Mouse (Mus musculus): ENCODE measurements at regions not wholly inside any gene's neighbourhood (a gene's known extent, or its start where the extent isn't known, plus 50 kb on each side); places are given as distances from the start of the nearest gene placed in this dataset.

- no peaks in the 10 kb centered on the region for H3K4me1 ChIP-seq (ENCODE audit: control insufficient read depth, insufficient read depth, low read length)
- no peak for TF ChIP-seq POLR2A (IDR thresholded peaks at IDR 0.05; ENCODE audit: borderline replicate concordance, extremely low read depth, low read depth, low read length)
- no peak for TF ChIP-seq CTCF (IDR thresholded peaks at IDR 0.05; ENCODE audit: insufficient read depth, low read length)
- no peak for DNase-seq
- no peak overlapping the region for H3K4me3 ChIP-seq (replicated peaks; ENCODE audit: extremely low read depth, low read depth, low read length)
- WGBS: 76% methylated on average over 1 of the region's 1 CpGs
Observed at GRCm38 (mm10) chr2:12802667-12803066, 121.2 kb upstream of the Pter start.

- no peak for DNase-seq
- 77% methylated on average over 2 of the region's 2 CpGs for WGBS
Observed at GRCm38 (mm10) chr2:12805096-12805495, 118.7 kb upstream of the Pter start.

GRCm38 (mm10) chr2:12808466-12808865 is 115.4 kb upstream of the Pter start:
- TF ChIP-seq POLR2A (IDR thresholded peaks at IDR 0.05; ENCODE audit: borderline replicate concordance, extremely low read depth, low read depth, low read length) (no peak), CTCF (IDR thresholded peaks at IDR 0.05; ENCODE audit: insufficient read depth, low read length) (no peak)
- DNase-seq: no peak
- Histone ChIP-seq H3K4me1 (ENCODE audit: control insufficient read depth, insufficient read depth, low read length) (no peaks in the 10 kb centered on the region), H3K4me3 (replicated peaks; ENCODE audit: extremely low read depth, low read depth, low read length) (no peak overlapping the region)
- WGBS: 46% methylated on average over 5 of the region's 5 CpGs

More at GRCm38 (mm10) chr2:12805096-12805495, 118.7 kb upstream of the Pter start:
- H3K4me1 ChIP-seq (ENCODE audit: control insufficient read depth, insufficient read depth, low read length): no peaks in the 10 kb centered on the region
- no peak for TF ChIP-seq POLR2A (IDR thresholded peaks at IDR 0.05; ENCODE audit: borderline replicate concordance, extremely low read depth, low read depth, low read length)
- TF ChIP-seq CTCF (IDR thresholded peaks at IDR 0.05; ENCODE audit: insufficient read depth, low read length): no peak
- no peak overlapping the region for H3K4me3 ChIP-seq (replicated peaks; ENCODE audit: extremely low read depth, low read depth, low read length)

- no peak for DNase-seq
- Histone ChIP-seq H3K4me3 (replicated peaks; ENCODE audit: extremely low read depth, low read depth, low read length) (no peak overlapping the region), H3K4me1 (ENCODE audit: control insufficient read depth, insufficient read depth, low read length) (no peaks in the 10 kb centered on the region)
- WGBS: 75% methylated on average over 5 of the region's 5 CpGs
- TF ChIP-seq CTCF (IDR thresholded peaks at IDR 0.05; ENCODE audit: insufficient read depth, low read length) (no peak), POLR2A (IDR thresholded peaks at IDR 0.05; ENCODE audit: borderline replicate concordance, extremely low read depth, low read depth, low read length) (no peak)
Observed at GRCm38 (mm10) chr2:12815339-12815738, 108.5 kb upstream of the Pter start.

GRCm38 (mm10) chr2:12825902-12826301 is 97.9 kb upstream of the Pter start:
- Histone ChIP-seq H3K4me3 (replicated peaks; ENCODE audit: extremely low read depth, low read depth, low read length) (no peak overlapping the region), H3K4me1 (ENCODE audit: control insufficient read depth, insufficient read depth, low read length) (no peaks in the 10 kb centered on the region)
- DNase-seq: no peak
- 93% methylated on average over 1 of the region's 1 CpGs for WGBS
- TF ChIP-seq CTCF (IDR thresholded peaks at IDR 0.05; ENCODE audit: insufficient read depth, low read length) (no peak), POLR2A (IDR thresholded peaks at IDR 0.05; ENCODE audit: borderline replicate concordance, extremely low read depth, low read depth, low read length) (no peak)

- H3K4me3 ChIP-seq (replicated peaks; ENCODE audit: extremely low read depth, low read depth, low read length): no peak overlapping the region
- WGBS: 94% methylated on average over 3 of the region's 3 CpGs
- DNase-seq: no peak
- TF ChIP-seq POLR2A (IDR thresholded peaks at IDR 0.05; ENCODE audit: borderline replicate concordance, extremely low read depth, low read depth, low read length) (no peak), CTCF (IDR thresholded peaks at IDR 0.05; ENCODE audit: insufficient read depth, low read length) (no peak)
- H3K4me1 ChIP-seq (ENCODE audit: control insufficient read depth, insufficient read depth, low read length): no peaks in the 10 kb centered on the region
Observed at GRCm38 (mm10) chr2:12833579-12833978, 90.3 kb upstream of the Pter start.

GRCm38 (mm10) chr2:12866543-12866942 is 57.3 kb upstream of the Pter start:
- no peak for TF ChIP-seq POLR2A (IDR thresholded peaks at IDR 0.05; ENCODE audit: borderline replicate concordance, extremely low read depth, low read depth, low read length)
- no peak for TF ChIP-seq CTCF (IDR thresholded peaks at IDR 0.05; ENCODE audit: insufficient read depth, low read length)

GRCm38 (mm10) chr2:12868772-12869171 is 55.1 kb upstream of the Pter start:
- WGBS: 70% methylated on average over 3 of the region's 3 CpGs
- DNase-seq: no peak
- Histone ChIP-seq H3K4me3 (replicated peaks; ENCODE audit: extremely low read depth, low read depth, low read length) (no peak overlapping the region), H3K4me1 (ENCODE audit: control insufficient read depth, insufficient read depth, low read length) (no peaks in the 10 kb centered on the region)
- TF ChIP-seq POLR2A (IDR thresholded peaks at IDR 0.05; ENCODE audit: borderline replicate concordance, extremely low read depth, low read depth, low read length): no peak
- TF ChIP-seq CTCF (IDR thresholded peaks at IDR 0.05; ENCODE audit: insufficient read depth, low read length): no peak

More at GRCm38 (mm10) chr2:12866543-12866942, 57.3 kb upstream of the Pter start:
- no peaks in the 10 kb centered on the region for H3K4me1 ChIP-seq (ENCODE audit: control insufficient read depth, insufficient read depth, low read length)
- no peak for DNase-seq
- no peak overlapping the region for H3K4me3 ChIP-seq (replicated peaks; ENCODE audit: extremely low read depth, low read depth, low read length)

Data from lung, adult 2 months (tissue).